Mouse (Mus musculus) C2C12 (cell line): ENCODE data around the gene Klhl21.

Experiments used
- CEBPB ChIP-seq: IDR thresholded peaks from one replicate; pipeline ENCODE4 v1.6.1; 2011; ENCODE audit warnings: low read depth, mild to moderate bottlenecking, control low read depth, moderate library complexity
- CTCF ChIP-seq: IDR thresholded peaks from one replicate; pipeline ENCODE4 v1.5.1; 2011; ENCODE audit not compliant: control insufficient read depth, insufficient read depth, insufficient read length
- FOSL1 ChIP-seq: IDR thresholded peaks from one replicate; pipeline ENCODE4 v1.8.0; 2011; ENCODE audit warnings: mild to moderate bottlenecking, low read length; ENCODE audit not compliant: poor library complexity, insufficient read depth, severe bottlenecking
- MAX ChIP-seq: IDR thresholded peaks from one replicate; pipeline ENCODE4 v1.6.1; 2011; ENCODE audit warnings: mild to moderate bottlenecking, control low read depth
- MYOD1 ChIP-seq: IDR thresholded peaks from one replicate; pipeline ENCODE4 v1.6.1; 2011; ENCODE audit warnings: low read depth; ENCODE audit not compliant: control insufficient read depth, insufficient read length
- USF1 ChIP-seq: IDR thresholded peaks from one replicate; pipeline ENCODE4 v1.6.1; 2011; ENCODE audit warnings: low read depth, mild to moderate bottlenecking, control low read depth, moderate library complexity

DNA sequence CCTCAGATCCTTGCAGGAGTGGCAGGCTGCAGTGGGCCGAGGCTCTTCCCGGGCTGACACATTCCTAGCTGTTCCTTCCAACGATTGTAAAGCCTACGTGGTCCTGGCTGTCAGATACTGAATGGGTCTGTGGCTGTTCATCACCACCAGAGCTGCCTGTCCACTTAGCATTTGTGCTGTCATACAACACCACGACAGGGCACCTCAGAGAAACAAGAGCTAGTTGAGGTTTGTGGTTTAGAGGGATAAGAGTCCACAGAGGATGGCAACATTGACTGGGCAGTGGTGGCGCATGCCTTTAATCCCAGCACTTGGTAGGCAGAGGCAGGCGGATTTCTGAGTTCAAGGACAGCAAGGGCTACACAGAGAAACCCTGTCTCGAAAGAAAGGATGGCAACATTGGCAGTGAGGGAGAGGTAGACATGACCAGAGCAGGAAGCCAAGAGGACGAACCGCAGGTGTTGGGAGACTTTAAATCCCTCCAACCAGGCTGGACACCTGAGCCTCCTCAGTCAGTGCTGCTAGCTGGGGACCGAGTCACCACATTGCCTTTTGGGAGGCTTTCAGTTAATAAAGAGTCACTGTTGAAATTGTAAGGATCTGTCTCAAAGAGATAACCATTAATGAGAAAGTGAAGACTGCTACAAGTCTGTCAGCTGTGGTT lies 48.6 kb upstream of the Klhl21 start:
- TF ChIP-seq CTCF (no peak), MYOD1 (no peak), FOSL1 (no peak), CEBPB (no peak), USF1 (no peak), MAX (no peak)
